Mouse (Mus musculus): Measurements from ENCODE around the gene Rnf43.

GRCm38 (mm10) chr11:87759609-87760005, 97.1 kb downstream of the Rnf43 start:
- TF ChIP-seq CTCF (IDR thresholded peaks at IDR 0.05; ENCODE audit: borderline replicate concordance, control insufficient read depth, extremely low read depth, insufficient read depth, low read length, poor library complexity) (peak; percentile 47; the same call in 1 of the 2 replicates), POLR2A (IDR thresholded peaks at IDR 0.05; ENCODE audit: control insufficient read depth, extremely low read depth, insufficient read depth, low read length, poor library complexity) (no peak)
